Comparison of ENCODE assay signal across 16 mouse cellular contexts in the genomic region with DNA sequence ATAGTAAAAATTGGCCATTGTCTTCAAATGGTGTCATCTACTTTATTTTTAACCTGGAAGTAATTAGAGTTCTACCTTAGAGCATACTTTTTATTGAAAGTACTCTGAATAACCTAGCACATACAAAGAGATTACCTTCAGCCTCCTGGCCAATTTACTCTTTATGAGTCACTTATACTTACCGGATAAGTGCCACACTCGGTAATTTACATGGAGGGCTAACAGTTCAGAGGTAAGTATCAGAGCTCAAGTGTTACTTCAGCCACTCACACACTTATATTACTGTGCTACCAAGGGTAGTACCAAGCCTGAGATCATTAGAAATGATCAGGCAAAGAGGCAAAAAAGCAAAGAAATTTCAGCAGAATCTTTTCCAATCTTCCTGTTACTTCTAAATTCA.
"Had no signal": no experiment of that assay in that cellular context is flagged by ENCODE, and none has a peak within 500 bp of the region (broad histone marks: within the 10 kb centered on the region; RNA-seq: fewer than 3 reads in every experiment).

No protein-coding gene starts in this region.

- H3K9me3 ChIP-seq: neural tube, embryonic 13.5 days; stomach, embryonic 15.5 days had no signal

- DNase-seq: retina, postnatal 1 day; right cerebral cortex, adult 18-20 months; right cerebral cortex, postnatal 14 days; right cerebral cortex, postnatal 25 days; right cerebral cortex, postnatal 4 days; spleen, adult 18-20 months; thymus, adult 18-20 months; thymus, adult 2 months; thymus, postnatal 14 days; thymus, postnatal 25 days; thymus, postnatal 36 days; thymus, postnatal 4 days had no signal

- H3K36me3 ChIP-seq: neural tube, embryonic 12.5 days; neural tube, embryonic 13.5 days; stomach, embryonic 15.5 days had no signal

- H3K4me3 ChIP-seq: neural tube, embryonic 12.5 days; neural tube, embryonic 13.5 days; stomach, embryonic 15.5 days had no signal

- H3K9ac ChIP-seq: neural tube, embryonic 12.5 days; neural tube, embryonic 13.5 days; stomach, embryonic 15.5 days had no signal

- H3K4me1 ChIP-seq: neural tube, embryonic 12.5 days; stomach, embryonic 15.5 days had no signal

- H3K4me2 ChIP-seq: neural tube, embryonic 12.5 days; neural tube, embryonic 13.5 days; stomach, embryonic 15.5 days had no signal

- H3K27me3 ChIP-seq: neural tube, embryonic 12.5 days; neural tube, embryonic 13.5 days; stomach, embryonic 15.5 days had no signal

- H3K27ac ChIP-seq: neural tube, embryonic 12.5 days; neural tube, embryonic 13.5 days; stomach, embryonic 15.5 days; stomach, postnatal 0 days had no signal
